Mouse (Mus musculus): ENCODE measurements around the gene Atad1. TPM values are rescaled to one million over a fixed set of nuclear protein-coding genes. Genes with fewer than 3 reads are reported as not detected.
"Not testable (repeated sequence)": the region's sequence is repeated elsewhere in the genome, so short reads cannot be mapped to it uniquely, and the experiment has no call there.

Atad1 gene
- 100 to 1,000 TPM in 1 of 2 experiments, 10 to 100 TPM in 1; 86.5 to 103 TPM for total RNA-seq (2021)
- long read RNA-seq, transcript Atad1-203 (10 exons, 3,771 nt) = major isoform, 104 of 115 reads
- long read RNA-seq, partial matches to known transcripts = 7 of 115 reads
- long read RNA-seq, other reads (novel, unspliced or antisense) = 2 of 115 reads

DNA sequence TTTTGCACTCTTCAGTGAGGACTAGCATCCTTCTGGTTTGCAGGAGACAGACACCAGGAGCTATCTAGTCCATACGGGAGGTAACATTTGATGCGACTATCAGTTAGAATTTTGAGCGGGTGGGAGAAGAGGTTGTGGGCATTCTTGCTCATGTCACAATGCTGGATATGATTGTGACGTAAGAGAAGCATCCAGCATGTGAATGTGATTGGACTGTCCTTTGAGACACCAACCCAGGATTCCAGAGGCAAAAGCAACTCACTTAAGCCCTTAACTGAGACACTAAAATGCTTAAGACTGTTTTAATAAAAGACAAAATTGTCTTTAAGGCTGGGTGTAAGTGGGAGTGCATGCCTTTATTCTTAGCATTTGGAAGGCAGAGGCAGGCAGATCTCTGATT is at the start of gene Atad1:
Gene Atad1 (minus strand): TSS at position 101 of the 400 bp plus-strand sequence.
- no peak for DNase-seq (ENCODE audit: low spot score in 2 of 2)

DNA sequence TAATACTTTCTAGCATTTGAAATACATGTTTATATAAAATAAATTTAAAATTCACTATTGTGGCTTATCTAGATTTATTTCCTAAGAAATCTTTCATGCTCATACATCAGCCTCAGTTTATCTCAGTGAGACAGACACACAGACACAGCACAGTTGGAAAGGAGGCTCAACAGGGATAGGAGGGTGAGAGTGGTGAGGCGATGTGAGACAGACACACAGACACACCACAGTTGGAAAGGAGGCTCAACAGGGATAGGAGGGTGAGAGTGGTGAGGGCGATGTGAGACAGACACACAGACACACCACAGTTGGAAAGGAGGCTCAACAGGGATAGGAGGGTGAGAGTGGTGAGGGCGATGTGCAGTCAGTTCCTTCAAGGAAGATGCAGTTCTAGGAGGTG is 48.4 kb upstream of the Atad1 start:
- not testable (repeated sequence) for DNase-seq (ENCODE audit: low spot score in 2 of 2)

DNA sequence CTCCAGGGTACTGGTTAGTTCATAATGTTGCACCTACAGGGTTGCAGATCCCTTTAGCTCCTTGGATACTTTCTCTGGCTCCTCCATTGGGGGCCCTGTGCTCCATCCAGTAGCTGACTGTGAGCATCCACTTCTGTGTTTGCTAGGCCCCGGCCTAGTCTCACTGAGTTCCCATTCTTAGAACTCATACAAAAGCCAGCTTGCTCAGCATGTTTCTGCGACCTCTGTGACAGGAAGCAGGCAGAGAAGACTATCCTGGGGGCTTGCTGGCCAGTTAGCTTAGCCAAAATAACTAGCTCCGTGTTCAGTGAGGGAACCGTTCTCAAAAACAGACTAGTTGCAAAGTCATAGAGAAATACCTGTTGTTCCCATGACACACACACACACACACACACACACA is 47.8 kb upstream of the Atad1 start:
- not testable (repeated sequence) for DNase-seq (ENCODE audit: low spot score in 2 of 2)

DNA sequence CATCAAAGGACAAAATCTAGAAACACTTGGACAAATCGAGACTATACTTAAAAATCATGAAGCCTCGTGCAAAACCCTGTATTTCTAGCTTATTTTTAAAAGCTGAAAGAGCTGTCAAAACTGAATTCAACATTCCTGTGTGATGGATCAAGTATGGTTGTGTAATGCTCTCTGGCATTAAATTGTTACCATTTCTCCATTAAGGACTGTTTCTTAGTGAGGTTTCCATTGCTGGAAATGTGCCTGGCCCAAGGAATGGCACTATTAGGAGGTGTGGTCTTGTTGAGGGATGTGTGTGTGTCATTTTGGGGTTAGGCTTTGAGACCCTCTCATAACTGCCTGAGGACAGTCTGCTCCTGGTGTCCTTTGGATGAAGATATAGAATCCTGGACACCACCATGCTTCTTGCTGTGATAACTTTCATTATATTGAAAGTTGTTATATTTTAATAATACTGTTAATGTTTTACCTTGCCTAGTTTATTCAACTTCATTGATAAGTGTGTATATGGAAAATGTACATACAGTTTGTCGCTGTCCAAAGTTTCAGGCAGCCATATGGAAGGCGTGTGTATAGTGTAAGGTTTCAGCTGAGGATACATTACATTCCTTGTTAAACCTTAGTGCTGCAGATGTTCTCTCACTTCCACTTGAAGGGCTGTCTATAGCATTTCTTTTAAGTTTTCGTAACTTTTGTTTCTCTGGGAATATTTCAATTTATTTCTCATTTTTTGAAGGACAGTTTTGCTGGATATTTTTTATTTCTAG is 41.9 kb upstream of the Atad1 start:
- DNase-seq (ENCODE audit: low spot score in 2 of 2) = no peak

DNA sequence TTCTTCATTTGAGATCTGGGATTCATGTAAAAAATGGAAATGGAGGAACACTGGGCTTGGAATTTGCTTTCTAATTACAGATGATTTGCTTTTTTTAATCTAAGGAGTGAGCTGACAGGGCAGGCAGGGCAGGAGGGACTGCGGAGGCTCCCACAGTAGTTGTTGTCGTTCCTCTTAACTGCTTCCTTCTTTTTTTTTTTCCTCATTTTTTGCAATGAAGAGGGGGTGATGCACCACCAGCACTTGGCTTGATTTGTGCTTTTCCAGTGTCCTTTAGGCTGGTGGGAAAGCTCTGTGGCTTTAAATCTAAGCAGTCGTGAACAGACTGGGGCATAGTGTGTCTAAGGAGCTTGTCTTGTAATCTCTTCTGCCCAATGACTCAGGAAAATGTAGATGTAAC is 39.5 kb upstream of the Atad1 start:
- no peak for DNase-seq (ENCODE audit: low spot score in 2 of 2)

DNA sequence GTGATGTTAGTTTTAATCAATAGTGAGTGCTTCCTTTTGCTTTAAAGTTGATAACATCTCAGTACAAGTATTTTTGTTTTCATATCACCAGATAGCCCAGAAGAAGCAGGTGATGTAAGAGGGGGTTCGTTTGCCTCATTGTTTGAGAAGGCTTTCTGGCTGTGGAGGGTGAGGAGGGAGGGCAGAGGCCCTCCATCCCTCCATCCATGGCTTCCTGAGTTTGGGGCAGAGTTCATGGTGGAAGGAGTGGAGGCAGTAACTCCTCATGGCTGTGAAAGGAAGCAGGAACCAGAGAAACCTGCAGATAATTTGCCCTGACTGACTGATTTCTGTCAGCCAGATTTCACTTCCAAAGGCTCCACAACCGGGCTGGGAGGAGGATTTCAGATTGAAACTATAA is 38.8 kb upstream of the Atad1 start:
- DNase-seq (ENCODE audit: low spot score in 2 of 2) = no peak

DNA sequence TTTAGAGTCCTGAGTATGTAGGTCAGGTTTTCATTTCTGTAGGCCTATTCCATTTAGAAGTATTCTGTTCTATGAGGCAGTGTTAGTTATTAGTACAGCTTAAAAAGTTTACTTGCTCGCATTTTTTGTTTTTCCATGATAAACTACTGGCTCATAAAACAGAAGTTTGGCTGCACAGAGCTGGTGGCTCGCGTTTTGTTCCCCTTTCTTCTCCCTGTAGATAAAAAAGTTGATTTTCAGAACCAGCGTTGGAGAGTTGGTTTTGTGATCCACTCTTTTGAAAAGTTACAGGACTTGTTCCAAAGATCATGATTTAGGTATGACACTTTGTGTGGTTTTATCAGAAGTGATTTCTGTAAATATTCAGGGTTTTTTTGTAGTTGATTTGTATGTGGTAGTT is 22.9 kb upstream of the Atad1 start:
- no peak for DNase-seq (ENCODE audit: low spot score in 2 of 2)

DNA sequence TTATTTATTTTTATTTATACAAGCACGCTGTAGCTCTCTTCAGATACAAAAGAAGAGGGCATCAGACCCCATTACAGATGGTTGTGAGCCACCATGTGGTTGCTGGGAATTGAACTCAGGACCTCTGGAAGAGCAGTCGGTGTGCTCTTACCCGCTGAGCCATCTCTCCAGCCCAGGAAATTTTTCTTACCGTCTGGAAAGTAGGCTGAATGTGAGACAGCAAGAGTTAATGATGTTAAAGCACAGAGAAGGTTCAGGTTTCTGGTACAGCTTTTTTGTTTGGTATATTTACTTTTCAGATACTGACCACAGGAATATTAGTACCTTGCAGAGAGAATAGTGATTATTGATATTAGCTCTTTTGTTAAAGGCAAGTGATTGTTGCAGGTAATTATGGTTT is 21.6 kb upstream of the Atad1 start:
- no peak for DNase-seq (ENCODE audit: low spot score in 2 of 2)

DNA sequence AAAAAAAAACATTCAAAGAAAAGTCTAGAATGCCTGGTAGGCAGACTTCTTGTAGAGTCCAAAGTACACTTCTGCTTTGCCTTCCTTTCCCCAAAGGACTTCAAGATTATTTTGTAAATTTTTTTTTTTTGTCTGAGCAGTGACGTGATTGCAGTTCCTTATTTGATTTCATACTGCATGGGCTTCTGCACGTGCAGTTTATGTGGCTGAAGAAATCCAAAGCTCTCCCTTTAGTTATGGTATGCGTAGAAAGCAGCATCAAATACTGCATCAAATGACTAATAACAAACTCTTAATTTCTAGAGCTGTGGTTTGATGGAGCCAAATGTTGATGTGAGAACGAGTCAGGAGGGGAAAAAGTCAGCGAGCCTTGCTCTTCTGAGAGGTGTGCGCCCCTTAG is 20.9 kb upstream of the Atad1 start:
- DNase-seq (ENCODE audit: low spot score in 2 of 2) = no peak

DNA sequence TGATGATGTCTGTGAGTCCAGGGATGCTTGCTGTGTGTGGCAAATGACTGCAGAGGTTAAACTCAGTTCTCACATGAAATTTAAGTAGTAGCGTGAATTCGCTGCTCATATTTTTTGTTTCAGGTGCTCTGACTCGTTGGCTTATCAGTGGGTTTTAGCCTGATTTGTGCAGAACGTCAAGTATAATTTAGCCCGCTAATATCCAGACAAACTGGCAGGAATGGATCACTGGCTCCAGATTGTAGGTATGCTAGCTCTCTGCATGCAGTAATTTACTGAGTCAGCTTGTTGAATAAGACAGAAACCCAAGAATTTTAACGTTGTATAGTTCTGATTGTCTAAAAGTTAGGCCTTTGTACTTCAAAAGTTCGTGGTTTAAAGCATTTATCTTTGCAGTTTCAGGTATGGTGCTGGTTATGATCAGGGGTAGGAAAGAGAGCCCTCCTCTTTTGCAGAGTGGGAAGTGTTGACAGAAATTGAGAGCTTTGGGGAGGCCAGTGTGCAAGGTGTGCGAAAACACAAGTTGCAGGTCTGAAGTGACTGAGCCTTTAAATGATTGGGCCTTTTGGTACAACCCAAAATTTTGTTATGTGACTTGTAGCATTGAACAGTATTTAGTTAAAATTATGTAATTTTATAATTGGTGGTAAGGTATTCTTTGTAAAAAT is 19.9 kb upstream of the Atad1 start:
- DNase-seq (ENCODE audit: low spot score in 2 of 2) = no peak

DNA sequence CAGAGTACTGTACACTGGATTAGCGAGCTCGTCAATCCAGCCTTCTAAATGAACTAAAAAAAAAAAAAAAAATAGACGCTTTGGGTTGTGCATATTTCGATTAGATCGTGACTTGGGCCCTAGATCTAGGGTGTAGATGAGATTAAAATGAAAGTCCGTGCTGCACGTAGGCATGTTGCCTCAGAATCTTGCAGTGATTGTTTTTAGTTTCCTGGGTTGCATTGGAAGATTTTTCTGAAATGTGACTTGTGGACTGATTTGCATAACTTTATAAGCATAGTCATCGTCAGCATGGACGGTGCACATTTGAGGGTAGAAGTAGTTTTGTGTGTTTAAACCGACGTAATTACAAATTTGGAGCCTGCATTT is 19.2 kb upstream of the Atad1 start:
- DNase-seq (ENCODE audit: low spot score in 2 of 2) = no peak

DNA sequence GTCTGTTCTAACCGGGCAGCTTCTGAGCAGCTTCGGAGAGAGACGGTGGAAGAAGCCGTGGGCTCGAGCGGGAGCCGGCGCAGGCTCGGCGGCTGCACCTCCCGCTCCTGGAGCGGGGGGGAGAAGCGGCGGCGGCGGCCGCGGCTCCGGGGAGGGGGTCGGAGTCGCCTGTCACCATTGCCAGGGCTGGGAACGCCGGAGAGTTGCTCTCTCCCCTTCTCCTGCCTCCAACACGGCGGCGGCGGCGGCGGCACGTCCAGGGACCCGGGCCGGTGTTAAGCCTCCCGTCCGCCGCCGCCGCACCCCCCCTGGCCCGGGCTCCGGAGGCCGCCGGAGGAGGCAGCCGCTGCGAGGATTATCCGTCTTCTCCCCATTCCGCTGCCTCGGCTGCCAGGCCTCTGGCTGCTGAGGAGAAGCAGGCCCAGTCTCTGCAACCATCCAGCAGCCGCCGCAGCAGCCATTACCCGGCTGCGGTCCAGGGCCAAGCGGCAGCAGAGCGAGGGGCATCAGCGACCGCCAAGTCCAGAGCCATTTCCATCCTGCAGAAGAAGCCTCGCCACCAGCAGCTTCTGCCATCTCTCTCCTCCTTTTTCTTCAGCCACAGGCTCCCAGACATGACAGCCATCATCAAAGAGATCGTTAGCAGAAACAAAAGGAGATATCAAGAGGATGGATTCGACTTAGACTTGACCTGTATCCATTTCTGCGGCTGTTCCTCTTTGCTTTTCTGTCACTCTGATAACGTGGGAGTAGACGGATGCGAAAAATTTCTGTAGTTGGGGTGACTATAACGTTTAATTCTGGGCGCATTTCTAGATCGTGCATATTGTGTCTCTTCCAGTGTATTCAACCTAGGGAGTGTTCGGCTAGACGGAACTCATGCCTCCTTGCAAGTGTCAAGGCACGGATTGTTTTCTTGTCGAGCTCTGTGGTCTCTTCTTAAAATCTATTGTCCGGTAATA is 18.5 kb upstream of the Atad1 start:
- peak; percentile 34 to 56 for DNase-seq (ENCODE audit: low spot score in 2 of 2)

DNA sequence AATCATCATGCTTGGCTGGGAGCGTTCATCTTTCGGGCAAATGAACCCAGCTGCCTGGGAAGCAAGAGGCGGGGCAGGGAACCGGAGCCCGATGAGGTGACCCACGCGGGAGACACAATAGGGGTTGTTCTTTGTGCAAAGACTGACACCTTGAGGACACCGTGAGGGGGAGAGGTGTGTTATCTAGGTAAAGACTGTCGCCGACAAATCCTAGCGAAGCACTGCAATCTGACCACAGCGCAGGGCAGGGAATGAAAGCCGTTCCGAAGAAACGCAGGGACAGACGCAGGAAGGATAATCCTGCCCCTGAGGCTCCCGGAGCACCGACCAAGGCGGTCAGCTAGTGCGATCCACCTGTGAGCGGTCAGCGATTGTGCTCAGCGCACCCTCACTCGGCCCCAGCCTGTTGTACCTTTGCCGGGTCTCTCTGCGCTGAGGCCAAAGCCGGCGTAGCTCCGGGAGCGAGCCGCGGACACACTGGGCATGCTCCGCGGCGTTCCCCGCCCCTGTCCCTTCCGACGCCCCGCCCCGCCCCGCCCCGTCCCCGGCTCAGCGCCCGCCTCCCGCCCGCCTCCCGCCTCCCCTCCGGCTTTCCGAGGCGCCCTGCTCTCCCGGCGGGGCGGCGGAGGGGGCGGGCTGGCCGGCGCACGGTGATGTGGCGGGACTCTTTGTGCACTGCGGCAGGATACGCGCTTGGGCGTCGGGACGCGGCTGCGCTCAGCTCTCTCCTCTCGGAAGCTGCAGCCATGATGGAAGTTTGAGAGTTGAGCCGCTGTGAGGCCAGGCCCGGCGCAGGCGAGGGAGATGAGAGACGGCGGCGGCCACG is 17.5 kb upstream of the Atad1 start, which contains the start of gene Pten:
Gene Pten (plus strand): TSS at position 598 of the 826 bp plus-strand sequence.
- DNase-seq (ENCODE audit: low spot score in 2 of 2) = peak; percentile 97 to 98

DNA sequence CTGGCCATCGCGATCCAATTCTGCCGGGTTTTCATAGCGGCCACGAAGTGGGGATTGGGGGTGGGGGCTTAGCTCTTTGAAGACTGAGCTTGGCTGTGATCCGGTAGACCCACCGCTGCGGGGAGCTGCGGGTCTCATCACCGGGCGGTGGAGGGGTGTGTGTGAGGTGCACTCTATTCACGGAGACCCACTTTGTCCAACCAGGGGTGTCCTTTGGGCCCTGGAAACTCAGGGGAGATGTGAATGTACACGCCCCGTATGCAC is 17.0 kb upstream of the Atad1 start:
- no peak for DNase-seq (ENCODE audit: low spot score in 2 of 2)

DNA sequence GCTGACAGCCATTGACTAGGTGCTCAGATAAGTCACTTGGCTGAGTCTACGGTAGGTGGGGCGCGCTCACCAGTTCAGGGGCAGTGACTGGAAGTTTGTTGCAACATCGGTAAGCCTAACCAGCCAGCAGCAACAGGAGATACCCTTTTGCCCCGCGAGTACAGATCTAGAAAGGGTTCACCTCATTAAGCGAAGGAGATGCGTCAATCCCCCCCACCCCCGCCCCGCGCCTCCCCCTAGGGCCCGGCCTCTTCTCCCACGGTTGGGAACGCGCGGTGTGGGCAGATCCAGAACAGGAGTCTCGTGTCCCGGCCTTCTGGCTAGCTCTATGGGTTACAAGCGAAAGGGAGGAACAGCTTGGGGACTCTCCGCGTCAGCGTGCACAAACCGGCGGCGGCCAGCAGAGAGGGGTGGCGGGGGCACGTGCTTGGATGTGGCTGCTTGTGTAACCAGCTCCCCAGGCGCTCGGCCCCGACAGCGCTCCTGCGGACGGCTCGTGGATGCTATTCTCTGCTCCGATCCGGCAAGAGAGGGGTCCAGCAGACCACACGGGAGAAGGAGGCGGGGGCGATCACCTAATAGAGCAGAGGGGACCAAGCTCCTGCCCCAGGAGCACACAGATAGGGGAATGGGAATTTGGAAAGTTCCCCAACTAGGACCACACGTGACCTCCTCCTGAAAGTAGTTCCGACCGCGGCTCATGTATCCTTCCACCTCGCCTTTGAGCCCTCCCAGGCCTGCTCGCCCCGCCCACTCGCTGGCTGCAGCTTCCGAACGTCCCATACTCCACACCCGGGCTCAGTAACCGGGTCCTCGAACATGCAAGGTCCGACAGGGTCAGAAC is 16.4 kb upstream of the Atad1 start:
- peak; percentile 94 to 97 for DNase-seq (ENCODE audit: low spot score in 2 of 2)

DNA sequence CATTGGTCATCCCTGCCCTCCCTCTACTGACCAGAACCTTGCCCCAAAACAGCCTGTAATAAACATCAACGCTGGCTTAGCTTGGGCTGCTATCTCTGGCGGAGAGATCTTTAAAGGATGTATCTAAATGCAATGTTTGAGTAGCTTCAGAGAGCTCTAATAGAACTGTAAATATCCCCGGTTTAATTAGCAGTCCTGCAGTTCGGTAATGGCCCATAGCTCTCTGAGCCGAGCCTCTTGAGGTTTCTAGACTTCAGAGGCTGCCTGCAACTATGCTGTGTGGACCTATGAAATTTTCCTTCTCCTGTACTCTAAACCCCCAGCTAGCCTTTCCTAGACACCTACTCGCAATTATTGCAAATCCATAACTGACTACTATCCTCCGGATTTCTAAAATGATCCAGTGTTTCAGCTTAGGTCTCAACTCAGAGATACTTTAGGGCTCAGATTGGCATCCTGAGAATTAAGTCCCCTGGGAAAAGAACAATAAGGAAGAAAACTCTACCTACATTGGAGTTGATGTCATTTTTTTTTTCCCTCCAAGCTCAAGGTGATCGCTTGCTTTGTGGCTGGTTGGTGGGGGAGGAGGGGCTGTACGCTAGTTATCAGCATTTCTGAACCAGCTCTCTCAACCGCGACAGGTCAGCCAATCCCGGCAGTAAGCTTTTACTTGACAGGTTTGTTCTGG is 15.7 kb upstream of the Atad1 start:
- DNase-seq (ENCODE audit: low spot score in 2 of 2) = no peak

DNA sequence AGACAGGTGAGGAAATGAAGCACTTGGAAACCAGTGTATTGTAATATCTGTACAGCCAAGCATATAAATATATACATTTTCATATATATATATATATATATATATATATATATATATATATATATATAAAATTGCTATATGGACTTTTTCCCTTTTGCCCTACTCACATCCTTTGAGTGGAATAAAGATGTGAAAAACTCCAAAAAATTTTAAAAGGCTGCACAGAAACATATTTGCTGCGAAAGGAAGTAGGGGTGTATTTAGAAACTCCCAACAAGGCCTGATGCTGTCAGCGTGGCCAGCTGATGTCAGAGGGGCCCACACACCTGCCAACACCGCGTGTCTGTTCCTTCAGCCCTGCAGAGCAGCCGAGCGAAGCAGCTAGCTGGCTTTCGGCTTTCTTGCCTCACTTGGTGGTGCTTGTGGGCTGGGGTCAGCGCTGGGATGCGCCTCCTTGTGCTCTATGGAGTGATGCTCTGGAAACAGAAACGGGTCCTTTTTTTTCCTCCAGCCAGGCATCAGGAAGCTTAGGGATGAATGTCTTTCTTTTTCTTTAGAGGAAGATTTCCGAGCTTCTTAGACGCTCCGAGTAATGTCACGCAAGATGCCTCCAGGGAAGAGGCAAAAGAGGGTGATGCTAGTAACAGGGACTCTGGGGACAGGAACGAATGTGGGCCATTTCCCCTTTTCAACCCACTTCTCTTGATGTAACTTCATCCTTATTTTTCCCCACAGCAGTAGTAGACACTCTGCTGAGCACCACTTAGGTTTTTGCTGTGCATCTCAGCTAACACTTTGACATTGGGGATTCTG is 14.8 kb upstream of the Atad1 start:
- DNase-seq (ENCODE audit: low spot score in 2 of 2) = no peak

DNA sequence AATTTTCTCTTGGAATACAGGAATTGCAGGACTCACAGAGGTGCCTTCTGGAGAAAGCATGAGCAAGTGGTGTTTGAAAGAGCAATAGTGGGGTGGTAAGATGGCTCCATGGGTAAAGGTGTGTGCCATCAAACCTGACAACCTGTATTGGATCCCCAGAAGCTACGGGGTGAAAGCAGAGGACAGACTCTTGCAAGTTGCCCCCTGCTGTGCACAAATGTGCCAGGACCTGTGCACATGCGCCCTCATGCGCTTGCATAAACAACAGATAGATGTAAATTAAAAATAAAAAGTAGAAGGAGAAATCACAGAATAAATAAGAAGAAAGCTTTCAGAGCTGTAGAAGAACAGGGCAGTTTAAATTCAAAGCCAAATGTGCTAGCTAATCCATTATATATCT is 13.8 kb upstream of the Atad1 start:
- no peak for DNase-seq (ENCODE audit: low spot score in 2 of 2)
